Mouse (Mus musculus): ENCODE measurements at regions not wholly inside any gene's neighbourhood (a gene's known extent, or its start where the extent isn't known, plus 50 kb on each side); places are given as distances from the start of the nearest gene placed in this dataset.

DNA sequence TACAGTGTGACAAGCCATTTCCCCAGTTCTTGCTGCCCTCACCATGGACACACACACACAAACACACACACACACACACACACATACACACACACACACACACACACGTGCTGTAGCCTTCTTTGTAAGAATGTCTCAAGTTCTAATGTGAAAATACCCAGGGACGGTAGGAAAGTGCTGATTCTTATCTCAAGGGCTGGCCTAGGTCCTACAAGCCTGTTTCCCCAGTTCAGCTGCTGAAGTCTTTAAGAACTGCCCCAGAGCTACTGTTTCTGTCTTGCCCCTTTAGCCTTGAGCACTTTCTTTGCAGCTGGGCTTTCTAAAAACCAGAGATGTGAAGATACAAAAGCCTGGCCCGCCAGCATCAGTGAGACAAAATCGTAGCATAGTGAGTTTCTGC, 117.5 kb upstream of the Kbtbd8 start:
- TF ChIP-seq CTCF (IDR thresholded peaks at IDR 0.05; ENCODE audit: extremely low read depth, insufficient read depth, low read length) (no peak), POLR2A (IDR thresholded peaks at IDR 0.05; ENCODE audit: extremely low read depth, insufficient read depth, low read length) (no peak)
- no peak overlapping the region for H3K27ac ChIP-seq (ENCODE audit: insufficient read depth, low read length)

DNA sequence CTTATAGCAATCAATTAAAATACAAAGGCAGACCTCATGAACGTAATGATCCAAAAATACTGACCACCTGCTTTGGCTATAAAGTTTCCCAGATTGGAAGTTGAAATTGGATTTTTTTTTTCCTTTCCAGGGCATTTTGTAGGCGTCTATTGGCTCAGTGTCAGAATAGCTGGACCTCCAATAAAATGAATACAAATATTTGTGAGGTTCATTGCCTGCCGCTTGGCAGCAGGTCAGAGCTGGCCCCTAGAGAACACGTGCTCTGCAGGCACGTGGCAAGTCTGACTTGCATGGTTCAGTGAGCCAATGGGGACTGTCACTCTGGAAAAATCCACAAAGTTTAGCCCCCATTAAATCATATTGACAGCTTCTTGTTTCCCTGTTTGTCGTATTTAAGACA, 118.0 kb upstream of the Kbtbd8 start:
- no peak for TF ChIP-seq POLR2A (IDR thresholded peaks at IDR 0.05; ENCODE audit: extremely low read depth, insufficient read depth, low read length)
- TF ChIP-seq CTCF (IDR thresholded peaks at IDR 0.05; ENCODE audit: extremely low read depth, insufficient read depth, low read length): no peak
- Histone ChIP-seq H3K27ac (ENCODE audit: insufficient read depth, low read length) (no peak overlapping the region), H3K4me3 (ENCODE audit: insufficient read depth, low read length) (no peak overlapping the region), H3K4me1 (ENCODE audit: control insufficient read depth, insufficient read depth, low read length) (no peaks in the 10 kb centered on the region)

More for the DNA sequence above, 117.5 kb upstream of the Kbtbd8 start:
- no peak overlapping the region for H3K4me3 ChIP-seq (ENCODE audit: insufficient read depth, low read length)
- no peaks in the 10 kb centered on the region for H3K4me1 ChIP-seq (ENCODE audit: control insufficient read depth, insufficient read depth, low read length)

DNA sequence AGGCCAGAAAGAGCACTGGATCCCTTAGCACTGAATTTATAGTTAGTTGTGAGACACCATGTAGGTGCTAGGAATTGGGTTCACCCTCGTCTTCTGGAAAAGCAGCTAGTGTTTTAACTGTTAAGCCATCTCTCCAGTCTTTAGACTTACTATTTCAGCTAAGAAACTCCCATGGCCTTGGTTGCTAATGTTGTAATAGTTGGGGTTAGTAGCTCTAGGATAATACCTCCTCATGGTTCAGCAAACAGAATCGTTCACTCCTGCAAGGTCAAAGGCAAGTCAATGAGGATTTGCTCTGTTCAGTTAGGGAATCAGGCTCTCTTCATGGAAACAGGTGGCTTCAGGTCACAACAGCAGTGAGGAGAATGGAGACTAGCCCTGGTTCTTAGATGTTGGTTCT, 118.7 kb upstream of the Kbtbd8 start:
- Histone ChIP-seq H3K27ac (ENCODE audit: insufficient read depth, low read length) (no peak overlapping the region), H3K4me1 (ENCODE audit: control insufficient read depth, insufficient read depth, low read length) (no peaks in the 10 kb centered on the region), H3K4me3 (ENCODE audit: insufficient read depth, low read length) (no peak overlapping the region)
- TF ChIP-seq POLR2A (IDR thresholded peaks at IDR 0.05; ENCODE audit: extremely low read depth, insufficient read depth, low read length): no peak
- TF ChIP-seq CTCF (IDR thresholded peaks at IDR 0.05; ENCODE audit: extremely low read depth, insufficient read depth, low read length): no peak

DNA sequence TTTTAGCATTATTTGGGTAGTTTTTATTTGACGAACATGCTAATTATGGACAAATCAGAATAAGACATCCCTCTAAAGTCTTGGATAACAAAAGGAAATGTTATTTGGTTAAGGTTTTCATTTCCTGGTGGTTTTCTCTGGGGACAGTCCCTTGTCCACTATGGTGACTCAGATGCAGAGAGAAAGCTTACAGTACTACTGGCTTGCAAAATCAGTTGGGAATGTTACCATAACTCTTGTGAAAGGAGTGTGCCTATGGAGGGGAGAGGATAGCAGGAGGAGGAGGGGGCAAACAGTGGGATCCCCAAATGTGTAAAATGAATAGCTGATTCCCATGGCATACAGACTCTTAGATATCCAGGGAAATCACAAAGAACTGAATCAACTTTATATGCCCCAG, 122.7 kb upstream of the Kbtbd8 start:
- Histone ChIP-seq H3K4me3 (ENCODE audit: insufficient read depth, low read length) (no peak overlapping the region), H3K4me1 (ENCODE audit: control insufficient read depth, insufficient read depth, low read length) (no peaks in the 10 kb centered on the region), H3K27ac (ENCODE audit: insufficient read depth, low read length) (no peak overlapping the region)
- TF ChIP-seq CTCF (IDR thresholded peaks at IDR 0.05; ENCODE audit: extremely low read depth, insufficient read depth, low read length) (no peak), POLR2A (IDR thresholded peaks at IDR 0.05; ENCODE audit: extremely low read depth, insufficient read depth, low read length) (no peak)

DNA sequence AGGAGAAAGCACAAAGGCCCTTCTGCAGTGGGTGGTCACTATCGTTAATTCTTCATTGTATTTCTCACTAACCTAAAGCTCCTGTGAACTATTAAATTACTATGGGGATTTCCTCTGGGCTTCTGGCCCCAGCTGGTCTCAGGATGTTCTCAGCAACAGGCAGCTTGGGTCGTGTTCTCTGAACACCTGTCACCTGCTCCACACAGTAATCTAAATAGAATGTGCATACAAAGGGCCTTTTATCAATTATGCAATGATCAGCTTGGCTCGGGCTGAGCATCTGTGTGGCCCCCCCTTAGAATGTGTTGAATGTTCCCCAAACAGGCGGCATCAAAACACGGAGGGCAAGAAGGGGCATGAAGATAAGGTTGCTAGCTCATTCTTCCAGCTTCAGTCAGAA, 129.6 kb upstream of the Kbtbd8 start:
- TF ChIP-seq POLR2A (IDR thresholded peaks at IDR 0.05; ENCODE audit: extremely low read depth, insufficient read depth, low read length): no peak
- Histone ChIP-seq H3K4me3 (ENCODE audit: insufficient read depth, low read length) (no peak overlapping the region), H3K4me1 (ENCODE audit: control insufficient read depth, insufficient read depth, low read length) (no peaks in the 10 kb centered on the region), H3K27ac (ENCODE audit: insufficient read depth, low read length) (no peak overlapping the region)

DNA sequence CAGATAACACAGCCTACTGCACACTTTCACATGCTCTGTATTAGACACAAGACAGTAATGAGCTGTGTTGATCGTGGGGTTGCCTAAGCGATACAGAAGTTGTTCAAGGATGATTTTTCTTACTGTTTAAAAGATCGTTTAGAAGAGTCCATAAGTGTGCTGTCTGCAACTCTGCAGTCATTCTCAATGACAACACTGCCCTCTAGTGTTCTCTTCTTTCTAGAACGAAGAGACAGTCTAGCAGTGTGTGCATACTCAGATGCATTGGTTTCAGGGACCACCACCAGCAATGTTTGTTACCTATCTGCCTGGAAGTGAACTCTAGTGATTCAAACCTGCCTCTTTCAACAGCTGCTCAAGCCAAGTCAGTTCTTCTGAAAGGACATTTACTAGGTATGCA, 130.7 kb upstream of the Kbtbd8 start:
- Histone ChIP-seq H3K4me3 (ENCODE audit: insufficient read depth, low read length) (no peak overlapping the region), H3K27ac (ENCODE audit: insufficient read depth, low read length) (no peak overlapping the region), H3K4me1 (ENCODE audit: control insufficient read depth, insufficient read depth, low read length) (no peaks in the 10 kb centered on the region)
- TF ChIP-seq CTCF (IDR thresholded peaks at IDR 0.05; ENCODE audit: extremely low read depth, insufficient read depth, low read length): peak; percentile 62
- TF ChIP-seq POLR2A (IDR thresholded peaks at IDR 0.05; ENCODE audit: extremely low read depth, insufficient read depth, low read length): no peak

DNA sequence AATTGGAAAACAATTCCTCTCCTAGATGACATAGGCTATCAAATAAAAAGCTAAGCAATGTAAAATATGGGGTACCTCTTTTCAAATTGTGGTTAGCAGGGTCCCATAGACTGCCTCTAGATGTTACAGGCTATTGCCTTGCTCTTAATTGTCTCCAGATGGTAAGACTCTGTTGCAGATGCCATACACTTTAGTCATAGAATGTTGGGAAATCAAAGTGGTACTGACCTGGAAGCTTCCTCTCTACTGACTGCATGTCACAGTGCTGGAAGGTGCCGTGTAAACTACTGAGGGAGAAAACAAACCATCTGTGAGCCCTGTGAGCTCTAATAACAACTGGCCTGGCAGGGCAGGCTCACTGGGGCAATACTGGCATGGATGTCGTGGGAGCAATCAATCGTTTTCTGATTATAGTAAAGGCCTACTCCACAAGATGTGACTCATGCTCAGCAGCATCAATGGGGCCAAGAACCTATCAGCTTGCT, 132.6 kb upstream of the Kbtbd8 start:
- no peak for TF ChIP-seq POLR2A (IDR thresholded peaks at IDR 0.05; ENCODE audit: extremely low read depth, insufficient read depth, low read length)
- TF ChIP-seq CTCF (IDR thresholded peaks at IDR 0.05; ENCODE audit: extremely low read depth, insufficient read depth, low read length): no peak
- H3K27ac ChIP-seq (ENCODE audit: insufficient read depth, low read length): no peak overlapping the region
- H3K4me1 ChIP-seq (ENCODE audit: control insufficient read depth, insufficient read depth, low read length): no peaks in the 10 kb centered on the region
- no peak overlapping the region for H3K4me3 ChIP-seq (ENCODE audit: insufficient read depth, low read length)

DNA sequence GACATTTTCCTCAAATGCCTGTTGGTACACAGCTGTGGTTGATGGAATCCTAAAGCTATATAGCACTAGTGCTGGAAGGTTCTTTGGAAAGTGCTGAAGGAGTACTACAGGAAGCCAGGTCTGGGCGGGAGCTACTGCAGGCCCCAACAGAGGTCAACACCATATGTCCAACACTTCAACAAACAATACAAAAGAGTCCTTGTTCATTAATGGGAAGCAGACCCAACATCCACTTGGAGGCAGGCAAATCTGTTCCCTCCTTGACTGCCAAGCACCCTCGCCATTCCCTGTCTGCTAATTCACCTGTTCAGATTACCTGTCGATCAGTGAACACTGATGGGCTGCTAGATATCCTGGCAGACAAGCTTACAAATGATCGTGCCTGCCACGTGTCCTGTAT, 148.4 kb upstream of the Kbtbd8 start:
- H3K4me1 ChIP-seq (ENCODE audit: control insufficient read depth, insufficient read depth, low read length): no peaks in the 10 kb centered on the region
- TF ChIP-seq POLR2A (IDR thresholded peaks at IDR 0.05; ENCODE audit: extremely low read depth, insufficient read depth, low read length): no peak
- TF ChIP-seq CTCF (IDR thresholded peaks at IDR 0.05; ENCODE audit: extremely low read depth, insufficient read depth, low read length): no peak
- no peak overlapping the region for H3K27ac ChIP-seq (ENCODE audit: insufficient read depth, low read length)
- H3K4me3 ChIP-seq (ENCODE audit: insufficient read depth, low read length): no peak overlapping the region

DNA sequence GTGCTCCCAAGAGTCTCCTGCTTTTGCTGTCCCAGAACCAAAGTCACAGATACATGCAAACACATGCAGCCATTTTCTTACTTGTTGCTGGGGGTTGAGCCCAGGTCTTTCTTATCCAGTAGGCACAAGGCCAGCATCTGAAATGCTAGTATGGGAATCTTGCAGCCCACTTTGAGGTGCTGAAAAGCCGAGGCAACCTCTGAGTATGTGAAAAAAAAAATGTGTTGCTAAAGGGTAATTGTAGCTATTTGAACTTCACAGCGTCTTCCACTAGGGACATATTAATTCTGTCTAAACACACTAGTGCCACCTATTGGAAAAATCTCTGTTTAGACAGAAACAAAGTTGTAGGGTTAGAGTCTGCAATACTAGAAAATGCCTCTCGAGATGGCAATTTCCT, 150.1 kb upstream of the Kbtbd8 start:
- Histone ChIP-seq H3K27ac (ENCODE audit: insufficient read depth, low read length) (no peak overlapping the region), H3K4me3 (ENCODE audit: insufficient read depth, low read length) (no peak overlapping the region), H3K4me1 (ENCODE audit: control insufficient read depth, insufficient read depth, low read length) (no peaks in the 10 kb centered on the region)
- 0 out of 2 replicates have a peak, but pooled peaks have one; percentile 17 for TF ChIP-seq CTCF (IDR thresholded peaks at IDR 0.05; ENCODE audit: extremely low read depth, insufficient read depth, low read length)
- TF ChIP-seq POLR2A (IDR thresholded peaks at IDR 0.05; ENCODE audit: extremely low read depth, insufficient read depth, low read length): no peak

DNA sequence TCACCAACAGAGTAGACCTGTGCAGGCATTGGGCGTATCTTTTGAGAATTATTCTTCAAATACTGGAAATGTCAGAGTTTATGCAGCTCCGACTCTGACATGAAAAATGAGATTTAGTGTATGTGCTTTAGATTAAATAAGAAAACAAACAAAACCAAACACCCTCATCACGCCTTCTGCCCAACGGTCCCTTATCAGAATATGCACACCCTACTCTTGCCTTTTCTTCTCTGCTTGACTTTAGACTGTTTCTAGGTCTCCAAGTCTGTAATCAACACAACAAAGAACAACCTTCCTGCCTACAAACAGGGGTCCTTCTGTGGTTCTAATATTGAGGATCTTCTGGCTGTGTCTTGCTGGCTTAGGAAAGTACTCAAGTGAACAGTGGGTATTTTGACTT, 153.8 kb upstream of the Kbtbd8 start:
- TF ChIP-seq POLR2A (IDR thresholded peaks at IDR 0.05; ENCODE audit: extremely low read depth, insufficient read depth, low read length) (no peak), CTCF (IDR thresholded peaks at IDR 0.05; ENCODE audit: extremely low read depth, insufficient read depth, low read length) (no peak)
- Histone ChIP-seq H3K4me3 (ENCODE audit: insufficient read depth, low read length) (no peak overlapping the region), H3K27ac (ENCODE audit: insufficient read depth, low read length) (no peak overlapping the region), H3K4me1 (ENCODE audit: control insufficient read depth, insufficient read depth, low read length) (no peaks in the 10 kb centered on the region)

Data from cortical plate, adult 2 months (tissue).